Mouse (Mus musculus): Measurements from ENCODE around the gene Ube2s.
"Not testable (repeated sequence)": the region's sequence is repeated elsewhere in the genome, so short reads cannot be mapped to it uniquely, and the experiment has no call there.

Ube2s gene

DNA sequence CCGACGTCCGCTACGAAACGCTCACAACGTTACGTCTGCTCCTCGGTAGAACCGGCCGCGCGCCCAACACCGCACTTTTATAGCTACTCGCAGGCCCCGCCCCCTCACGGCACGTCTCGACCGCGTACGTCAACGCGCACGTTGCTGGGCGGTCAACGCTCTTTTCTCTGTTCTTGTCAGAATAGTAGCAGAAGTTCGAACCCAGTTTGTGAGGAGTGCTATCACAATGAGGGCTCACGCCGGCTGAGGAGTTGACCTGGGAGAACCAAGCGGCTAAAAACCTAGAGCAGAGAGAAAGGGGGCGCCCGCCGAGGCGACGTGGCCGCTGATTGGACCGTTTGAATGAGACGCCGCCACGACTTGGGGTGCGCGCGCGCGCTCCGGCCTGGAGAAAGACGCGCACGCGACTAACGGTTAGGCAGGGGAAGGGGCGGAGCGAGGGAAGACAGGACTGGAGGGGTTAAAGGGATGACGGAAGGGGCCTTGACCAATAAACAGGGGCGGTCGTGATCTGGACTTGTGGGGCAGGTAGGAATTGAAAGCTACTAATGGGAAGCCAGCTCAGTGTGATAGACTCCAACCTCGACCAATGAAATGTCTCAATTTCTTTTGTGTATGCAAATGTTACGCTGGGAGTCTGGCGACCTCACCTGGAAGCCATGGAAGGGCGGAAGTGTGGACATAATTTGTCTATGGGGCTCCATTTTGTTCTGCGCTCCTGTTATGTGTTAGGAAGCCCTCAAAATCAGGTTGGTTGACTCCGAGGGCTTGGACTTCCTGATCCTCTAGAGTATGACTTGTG is at the start of gene Ube2s:
Gene Ube2s, minus strand, starts transcription at position 288 of the 802 bp plus-strand sequence.
- peak; percentile 97 to 98 for DNase-seq (ENCODE audit: low spot score in 2 of 2)

DNA sequence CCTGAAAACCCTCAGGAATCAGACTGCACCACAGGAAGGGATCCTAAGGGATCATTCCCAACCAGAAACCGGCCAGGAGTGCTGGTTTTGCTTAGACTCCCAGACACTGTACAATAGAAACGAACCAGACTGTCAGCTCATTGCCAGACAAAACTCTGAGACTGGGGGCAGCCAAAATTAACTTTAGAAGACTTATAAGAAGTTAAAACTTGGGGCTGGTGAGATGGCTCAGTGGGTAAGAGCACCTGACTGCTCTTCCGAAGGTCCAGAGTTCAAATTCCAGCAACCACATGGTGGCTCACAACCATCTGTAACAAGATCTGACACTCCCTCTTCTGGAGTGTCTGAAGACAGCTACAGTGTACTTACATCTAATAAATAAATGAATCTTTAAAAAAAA is 48.5 kb upstream of the Ube2s start:
- not testable (repeated sequence) for DNase-seq (ENCODE audit: low spot score in 2 of 2)

DNA sequence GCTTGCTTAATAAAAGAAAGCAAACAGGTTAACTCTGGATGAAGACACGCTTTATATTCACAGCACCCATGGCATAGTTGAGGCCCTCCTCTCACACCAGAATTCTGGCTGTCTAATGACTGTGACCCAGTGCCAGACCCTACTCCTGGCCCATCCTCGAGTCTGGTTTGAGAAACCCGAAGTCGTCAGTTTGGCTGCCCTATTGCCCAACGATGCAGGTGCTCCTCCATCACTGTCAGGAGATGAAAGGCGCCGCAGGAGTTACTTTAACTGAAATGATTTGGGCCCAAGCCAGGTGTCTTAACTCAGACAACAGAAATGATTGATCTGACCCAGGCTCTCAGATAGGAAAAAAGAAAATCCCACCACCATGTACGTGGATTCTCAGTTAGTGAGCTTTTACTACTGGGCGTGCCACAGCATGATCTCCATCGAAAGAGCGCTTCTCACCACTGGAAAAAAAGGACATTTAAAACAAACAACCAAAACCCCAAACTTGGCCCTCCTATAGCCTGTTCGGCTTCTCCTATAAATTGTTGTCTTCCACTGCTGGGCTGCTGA is 47.1 kb upstream of the Ube2s start:
- DNase-seq (ENCODE audit: low spot score in 2 of 2) = no peak

DNA sequence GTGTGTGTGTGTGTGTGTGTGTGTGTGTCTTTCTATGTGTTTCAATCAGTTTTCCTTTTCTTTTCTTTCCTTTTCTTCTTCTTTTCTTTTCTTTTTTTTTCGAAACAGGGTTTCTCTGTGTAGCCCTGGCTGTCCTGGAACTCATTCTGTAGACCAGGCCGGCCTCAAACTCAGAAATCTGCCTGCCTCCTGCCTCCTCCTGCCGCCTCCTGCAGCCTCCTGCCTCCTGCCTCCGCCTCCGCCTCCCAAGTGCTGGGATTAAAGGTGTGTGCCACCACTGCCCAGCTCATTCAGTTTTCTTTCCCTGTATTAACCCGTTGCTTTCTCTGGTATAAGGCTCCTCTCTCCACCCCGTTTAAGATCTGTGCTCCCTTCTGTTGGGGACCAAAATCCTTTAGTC is 44.9 kb upstream of the Ube2s start:
- no peak for DNase-seq (ENCODE audit: low spot score in 2 of 2)

DNA sequence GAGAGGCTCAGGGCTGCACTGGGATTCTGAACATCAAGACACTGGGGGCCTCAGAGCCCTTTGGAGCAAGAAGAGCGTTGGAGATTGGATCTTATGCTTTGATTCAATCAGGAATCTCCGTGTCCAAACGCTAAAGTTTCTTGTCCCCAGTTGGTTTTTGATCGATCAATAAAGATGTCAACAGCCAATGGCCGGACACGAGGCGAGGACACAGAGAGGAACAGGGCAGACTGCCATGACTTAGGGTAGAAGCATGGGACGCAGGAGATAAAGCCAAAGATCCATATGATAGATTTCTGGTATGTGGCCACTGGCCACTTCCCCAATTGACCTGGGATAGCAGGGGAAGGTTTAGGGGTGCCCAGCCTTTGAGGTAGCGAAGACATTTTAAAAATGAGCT is 44.1 kb upstream of the Ube2s start:
- DNase-seq (ENCODE audit: low spot score in 2 of 2) = no peak

DNA sequence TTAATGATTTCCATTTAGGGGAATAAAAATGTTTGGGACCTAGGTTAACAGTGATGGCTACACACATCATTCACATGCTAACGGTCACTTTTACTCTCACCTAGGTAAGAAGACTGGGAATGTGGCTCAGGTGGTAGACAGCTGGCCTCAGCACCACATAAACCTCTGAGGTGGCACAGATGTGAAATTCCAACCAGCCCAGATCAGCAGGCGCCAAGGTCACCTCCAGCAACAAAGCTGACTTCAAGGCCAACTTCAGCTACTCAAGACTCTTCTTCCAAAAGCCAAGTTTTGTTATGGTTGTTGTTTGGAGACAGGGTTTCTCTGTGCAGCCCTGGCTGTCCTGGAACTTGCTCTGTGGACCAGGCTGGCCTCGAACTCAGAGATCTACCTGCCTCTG is 41.2 kb upstream of the Ube2s start:
- DNase-seq (ENCODE audit: low spot score in 2 of 2) = no peak

DNA sequence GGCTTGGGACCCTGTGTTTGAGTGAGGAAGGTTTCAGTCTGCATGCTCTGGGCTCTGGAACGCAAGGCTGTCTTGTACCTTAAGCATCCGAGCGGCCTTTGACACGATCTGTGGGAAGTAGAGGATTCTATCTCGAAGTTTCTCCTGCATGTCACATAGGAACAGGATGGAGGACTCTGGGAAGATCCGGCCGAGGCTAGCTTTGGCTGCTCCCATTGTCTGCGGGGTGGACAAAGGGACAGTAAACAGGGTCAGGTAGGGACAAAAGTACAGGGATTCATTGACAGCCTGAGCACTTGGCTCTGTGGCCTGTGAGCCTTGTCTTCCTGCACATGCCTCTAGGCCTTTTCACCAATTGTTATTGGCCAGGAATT is 38.9 kb upstream of the Ube2s start:
- DNase-seq (ENCODE audit: low spot score in 2 of 2) = no peak

DNA sequence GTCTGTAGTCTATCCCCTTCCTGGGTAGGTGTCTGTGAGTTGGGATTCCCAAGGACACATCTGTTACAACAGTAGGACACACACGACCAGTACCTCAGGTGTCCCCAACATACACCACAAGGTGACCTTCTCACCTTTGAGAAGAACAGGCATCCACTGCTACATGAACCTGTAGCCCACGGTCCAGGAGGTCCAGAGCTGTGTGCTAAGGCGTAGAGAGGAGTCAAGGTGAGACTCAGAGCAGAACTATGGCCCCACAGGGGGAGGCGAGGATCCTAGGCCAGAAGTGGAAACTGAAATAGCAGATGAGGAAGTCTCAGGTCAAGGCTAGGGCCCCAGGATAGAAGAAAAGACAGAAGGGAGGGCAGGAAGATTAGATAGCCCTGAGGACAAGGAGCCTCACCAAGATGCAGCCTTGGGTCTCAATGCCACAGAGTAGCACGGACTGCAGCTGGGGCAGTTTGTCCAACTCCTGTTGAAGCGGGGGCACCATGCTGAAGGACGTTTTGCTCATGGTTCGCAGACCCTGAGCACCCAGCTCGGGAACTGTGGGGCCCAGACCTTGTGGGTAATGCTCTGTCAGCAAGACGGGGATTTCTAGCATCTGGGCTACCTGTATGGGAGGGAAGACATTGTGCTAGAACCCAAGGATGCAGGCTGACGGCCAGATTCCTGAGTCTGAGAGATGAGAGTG is 38.4 kb upstream of the Ube2s start:
- DNase-seq (ENCODE audit: low spot score in 2 of 2) = no peak

DNA sequence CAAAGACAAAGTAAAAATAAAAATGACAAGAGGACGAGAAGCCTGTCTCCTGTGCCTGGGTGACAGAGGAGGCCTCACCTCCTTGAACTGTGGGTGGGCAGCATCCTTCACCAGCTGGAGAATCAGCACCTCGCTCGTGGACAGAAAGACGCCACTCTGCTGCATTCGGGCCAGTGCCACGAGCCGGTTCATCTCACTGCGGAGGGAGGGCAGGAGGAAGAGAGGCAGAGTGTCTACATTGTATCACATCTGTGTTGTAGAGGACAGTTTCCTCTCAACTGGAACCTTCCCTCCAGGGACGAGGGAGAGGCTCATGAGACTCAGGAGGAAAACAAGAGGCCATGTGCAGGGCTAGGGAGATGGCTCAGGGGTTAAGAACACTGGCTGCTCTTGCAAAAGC is 37.0 kb upstream of the Ube2s start:
- DNase-seq (ENCODE audit: low spot score in 2 of 2) = no peak

DNA sequence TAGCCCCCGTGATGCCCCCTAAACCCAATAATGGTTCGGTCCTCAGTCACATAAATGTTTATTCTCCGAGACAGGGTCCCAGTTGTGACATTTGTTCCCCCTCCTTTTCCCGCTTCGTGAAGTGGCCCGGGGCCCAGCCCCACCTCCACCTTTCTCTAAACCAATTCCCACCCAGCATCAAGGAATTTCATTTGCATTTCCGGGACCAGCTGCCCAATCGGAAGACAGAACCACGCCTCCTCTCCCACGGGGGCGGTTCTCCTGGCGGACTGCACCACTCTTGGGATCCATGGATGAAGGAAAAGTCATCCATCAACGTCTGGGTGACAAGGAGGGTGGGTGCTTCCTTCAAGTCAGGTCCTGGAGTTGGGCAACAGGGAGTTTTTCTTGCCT is 32.5 kb upstream of the Ube2s start:
- peak; percentile 89 to 95 for DNase-seq (ENCODE audit: low spot score in 2 of 2)

DNA sequence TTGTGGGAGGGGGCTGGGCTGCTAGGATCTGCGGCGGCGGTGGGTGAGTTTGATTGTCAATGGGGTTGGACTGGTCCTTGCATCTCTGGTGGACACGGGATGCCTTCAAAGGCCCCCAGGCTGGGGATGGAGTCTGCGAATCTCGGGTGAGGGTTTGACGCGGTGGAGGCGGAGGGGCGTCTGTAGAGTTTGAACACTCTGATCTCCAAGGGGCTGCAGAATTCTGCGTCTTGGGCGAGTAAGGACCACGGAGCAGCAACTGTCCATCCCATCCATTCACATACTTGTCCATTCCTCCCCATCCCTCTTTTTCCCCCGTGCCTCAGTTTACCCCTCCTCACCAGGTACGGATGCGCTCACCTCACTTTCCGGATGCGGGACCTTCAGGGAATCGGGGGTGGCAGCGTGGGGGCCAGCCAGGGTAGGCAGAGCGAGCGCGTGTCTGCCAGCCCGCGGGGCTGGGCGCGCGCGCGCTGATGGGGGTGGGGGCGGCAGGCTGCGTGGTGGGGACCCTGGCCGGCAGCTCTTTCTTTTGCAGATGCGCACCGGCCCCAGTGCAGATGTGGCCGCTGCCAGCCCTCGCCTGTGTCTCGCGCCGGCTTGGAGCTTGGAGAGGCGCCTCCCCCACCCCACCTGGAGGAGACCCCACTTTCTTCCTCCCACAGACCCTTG is 32.0 kb upstream of the Ube2s start, which contains the start of gene Shisa7:
Gene Shisa7, minus strand, starts transcription at position 452 of the 672 bp plus-strand sequence.
- DNase-seq (ENCODE audit: low spot score in 2 of 2) = peak in 1 of 2 experiments; percentile 48

DNA sequence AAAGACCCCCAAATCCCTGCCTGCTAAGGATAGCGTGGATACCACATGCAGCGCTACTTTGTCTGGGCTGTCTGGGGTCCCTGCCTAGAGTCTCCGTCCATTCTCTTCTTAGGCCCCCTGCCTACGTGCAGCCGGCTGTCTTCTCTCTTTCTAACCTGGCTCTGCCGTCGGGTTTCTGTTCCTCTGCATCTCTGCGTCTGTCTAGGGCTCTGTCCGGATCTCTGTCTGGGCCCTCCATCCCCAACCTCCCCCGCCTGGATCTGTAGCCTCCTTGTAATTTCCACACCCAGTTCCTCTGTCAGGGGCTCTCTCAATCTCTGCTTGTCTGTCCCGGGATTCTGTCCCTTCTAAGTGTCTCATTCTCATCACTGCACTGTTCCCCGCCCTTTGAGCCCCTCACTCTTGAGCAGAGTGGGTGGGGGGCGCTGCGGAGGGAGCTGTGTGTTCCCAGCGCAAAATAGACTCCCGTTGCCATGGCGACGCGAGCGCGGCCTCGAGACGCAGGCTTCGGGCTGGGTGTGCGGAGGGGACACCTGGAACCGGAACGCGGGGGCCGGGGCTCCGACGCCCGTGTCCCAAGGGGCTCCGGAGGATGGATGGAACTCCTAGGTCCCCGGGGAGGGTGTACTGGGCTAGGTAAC is 31.3 kb upstream of the Ube2s start:
- DNase-seq (ENCODE audit: low spot score in 2 of 2) = peak; percentile 84

DNA sequence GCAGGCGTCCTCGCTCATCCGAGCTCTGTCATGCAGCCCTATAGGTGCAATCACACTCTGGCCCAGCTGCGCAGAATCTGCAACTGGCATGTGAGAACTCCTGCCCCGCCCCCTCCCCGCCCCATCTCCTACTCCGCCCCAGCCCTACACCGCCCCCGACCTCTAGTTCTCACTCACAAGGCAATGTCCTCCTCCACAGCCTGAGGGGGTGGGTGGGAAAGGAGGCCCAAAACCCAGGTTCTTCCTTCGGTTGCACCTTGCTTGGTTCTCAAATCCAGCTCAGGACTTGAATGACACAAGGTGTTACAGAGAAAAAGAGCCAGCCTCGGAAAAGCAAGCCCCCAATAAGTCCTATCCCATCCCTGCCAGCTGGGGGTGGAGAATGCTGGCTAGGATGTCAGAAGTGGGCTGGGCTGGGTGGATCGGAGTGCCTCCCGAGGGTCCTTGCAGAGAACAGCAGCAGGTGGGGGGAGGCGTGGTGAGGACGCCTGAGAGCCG is 30.3 kb upstream of the Ube2s start:
- DNase-seq (ENCODE audit: low spot score in 2 of 2) = peak; percentile 49 to 62

DNA sequence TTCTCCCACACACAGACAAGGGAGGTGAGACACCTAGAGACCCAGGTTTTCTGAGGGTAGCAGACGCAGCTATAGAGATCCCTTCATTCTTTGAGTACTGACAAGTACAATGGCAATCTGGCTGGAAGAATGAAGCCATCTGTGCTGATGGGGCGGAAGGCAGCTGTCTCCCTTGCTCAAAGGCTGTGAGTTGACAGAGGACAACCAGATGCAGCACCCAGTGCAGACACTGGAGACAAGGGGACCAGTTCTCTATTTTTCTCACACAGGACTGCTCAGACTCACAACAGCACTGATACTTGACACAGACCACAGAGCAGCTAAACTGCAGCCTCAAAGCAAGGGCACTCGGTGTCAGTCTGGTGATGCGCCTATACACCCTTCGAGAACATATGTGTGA is 29.7 kb upstream of the Ube2s start:
- peak; percentile 45 to 59 for DNase-seq (ENCODE audit: low spot score in 2 of 2)

DNA sequence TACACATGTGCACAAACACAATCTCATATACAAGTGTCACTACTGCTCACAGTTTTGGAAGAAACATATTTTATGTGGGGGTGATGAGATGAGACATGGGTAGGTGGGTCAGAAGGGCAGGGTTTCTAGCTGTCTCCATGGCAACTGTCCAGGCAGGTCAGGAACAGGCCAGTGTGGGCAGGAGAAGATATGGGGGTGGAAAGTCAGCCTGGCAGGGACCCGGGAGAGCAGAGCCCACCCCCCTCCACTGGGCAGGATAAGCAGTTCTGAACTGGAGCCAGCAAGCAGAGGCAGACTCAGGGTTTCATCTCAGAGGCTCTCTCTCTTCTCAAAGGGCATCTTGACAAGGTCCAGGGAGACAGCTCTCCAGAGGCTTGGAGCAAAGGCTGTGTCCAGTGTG is 25.2 kb upstream of the Ube2s start:
- DNase-seq (ENCODE audit: low spot score in 2 of 2) = no peak

DNA sequence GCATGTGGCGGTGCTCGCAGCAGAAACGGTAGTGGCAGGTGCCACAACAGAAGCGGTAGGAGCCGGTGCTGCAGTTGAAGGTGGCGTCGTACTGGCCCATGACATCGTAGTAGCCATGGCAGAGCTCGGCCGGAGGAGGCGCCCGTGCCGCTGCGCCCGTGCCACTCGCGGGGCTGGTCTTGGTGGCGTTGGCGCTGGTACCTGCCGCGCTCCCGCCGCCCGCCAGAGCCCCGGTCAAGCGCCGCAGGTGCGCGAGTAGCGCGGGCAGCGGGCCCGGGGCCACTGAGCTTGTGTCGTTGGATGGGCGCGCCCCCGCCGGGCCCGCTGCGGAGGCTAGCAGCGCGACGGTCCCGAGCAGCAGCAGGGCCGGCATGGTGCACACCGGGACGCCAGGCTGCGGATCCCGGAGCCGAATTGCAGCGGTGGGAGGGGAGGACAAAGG is 24.0 kb upstream of the Ube2s start:
- DNase-seq (ENCODE audit: low spot score in 2 of 2) = peak; percentile 26 to 54

DNA sequence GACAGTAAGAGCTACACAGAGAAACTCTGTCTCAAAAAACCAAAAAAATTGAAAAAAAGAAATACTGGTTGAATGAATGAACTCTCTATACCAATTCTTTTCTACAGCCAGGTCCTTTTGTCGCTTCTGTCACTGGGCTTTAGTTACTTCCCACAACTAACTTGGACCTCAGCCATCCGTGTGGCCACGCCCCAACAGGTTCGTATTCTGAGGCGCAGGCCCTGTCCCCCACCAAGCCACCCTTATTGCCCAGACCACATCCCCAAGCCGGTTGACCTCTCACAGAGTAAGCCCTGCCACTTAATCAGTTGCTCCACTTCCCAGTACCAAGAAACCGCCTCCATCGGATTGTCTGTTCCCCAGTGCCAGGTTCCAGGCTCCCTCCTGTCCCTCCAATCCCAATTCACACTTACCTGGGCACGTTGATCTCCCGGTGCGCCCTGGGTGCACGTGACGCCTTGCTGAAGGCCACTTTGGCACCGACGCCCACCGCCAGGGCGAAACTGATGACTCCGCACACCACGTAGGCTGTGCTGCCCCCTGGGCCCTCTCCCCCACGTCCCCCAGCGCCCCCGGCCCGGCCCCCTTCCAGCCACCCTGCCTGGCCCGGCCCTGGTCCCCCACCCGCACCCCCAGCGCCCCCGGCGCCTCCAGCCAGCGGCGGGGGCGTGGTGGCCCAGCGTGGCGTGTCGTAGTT is 23.4 kb upstream of the Ube2s start:
- no peak for DNase-seq (ENCODE audit: low spot score in 2 of 2)

DNA sequence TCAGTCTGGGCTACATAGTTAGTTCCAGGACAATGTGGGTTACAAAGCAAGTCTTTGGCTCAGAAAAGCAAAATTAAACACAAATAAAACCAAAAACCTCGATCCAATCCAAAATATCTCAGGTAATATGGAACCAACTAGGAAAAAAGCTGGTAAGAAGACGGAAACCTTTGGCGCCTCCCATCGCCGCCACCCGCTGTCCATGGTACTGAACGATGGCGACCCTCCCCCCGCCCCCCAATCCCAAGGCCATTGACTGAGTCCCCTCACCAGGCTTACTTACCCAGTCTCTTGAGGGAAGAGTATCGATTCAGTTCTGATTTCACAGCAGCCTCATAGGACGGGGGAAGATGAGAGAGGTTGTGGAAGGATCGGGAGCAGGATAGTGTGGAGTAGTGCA is 18.1 kb upstream of the Ube2s start:
- no peak for DNase-seq (ENCODE audit: low spot score in 2 of 2)

DNA sequence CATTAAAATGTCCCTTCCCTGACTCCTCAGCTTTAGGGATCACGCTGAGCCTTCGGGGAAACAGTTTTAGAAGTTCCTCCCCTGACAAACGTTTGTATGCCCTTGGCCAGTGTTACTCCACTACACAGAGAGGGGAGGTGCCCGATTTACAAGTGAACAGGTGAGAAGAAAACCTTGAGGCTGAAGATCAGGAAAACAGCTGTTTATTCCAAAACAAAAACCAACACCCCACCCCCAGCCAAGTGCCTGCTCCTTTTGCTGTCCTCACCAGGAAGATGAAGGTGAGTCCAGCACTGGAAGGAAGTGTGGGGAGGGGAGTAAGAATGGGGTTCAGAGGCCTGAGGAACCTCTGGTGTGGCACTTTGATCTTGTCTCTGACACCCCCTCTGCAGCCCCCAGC is 13.0 kb upstream of the Ube2s start:
- no peak for DNase-seq (ENCODE audit: low spot score in 2 of 2)

DNA sequence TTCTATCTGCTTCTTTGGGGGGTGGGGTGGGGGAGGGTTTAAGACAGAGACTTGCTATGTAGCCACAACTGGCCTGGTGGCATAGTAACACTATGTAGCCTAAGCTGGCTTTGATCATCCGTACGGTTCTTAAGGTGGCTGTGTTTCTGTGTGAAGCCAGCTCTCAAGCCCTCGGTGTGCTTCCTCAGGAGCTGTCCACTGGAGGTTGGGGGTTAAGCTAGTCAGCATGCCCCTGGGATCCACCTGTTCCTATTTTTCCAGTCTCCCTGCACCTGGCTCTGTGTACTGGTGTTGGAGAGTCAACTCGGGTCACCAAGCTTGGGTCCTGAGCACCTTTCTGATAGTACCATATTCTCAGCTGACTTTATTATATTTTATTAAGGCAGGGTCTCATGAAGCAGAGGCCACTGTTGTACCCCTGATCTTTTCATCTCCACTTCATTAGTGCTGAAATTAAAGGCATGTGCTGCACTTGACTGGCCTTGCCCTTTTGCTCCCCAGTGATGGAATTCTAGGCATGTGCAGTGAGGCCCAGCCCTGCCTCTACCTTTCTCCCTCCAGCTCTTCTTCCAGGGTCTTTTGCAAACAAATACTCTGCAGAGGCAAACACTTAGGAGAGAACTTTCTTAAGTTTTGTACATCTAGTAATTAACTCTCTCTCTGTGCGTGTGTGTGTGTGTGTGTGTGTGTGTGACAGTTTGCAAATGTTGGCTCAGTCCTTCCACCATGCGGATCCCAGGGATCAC is 9.9 kb upstream of the Ube2s start:
- no peak for DNase-seq (ENCODE audit: low spot score in 2 of 2)

Measured in frontal cortex, postnatal 36 days (tissue).